Mouse (Mus musculus) testis, adult 2 months (tissue): ENCODE results near the gene Klhl31.

Source experiments
- CTCF ChIP-seq: fragments of 200-500 bp; IDR thresholded peaks from 2 replicates; pipeline ENCODE4 v1.5.1; 2012; ENCODE audit warnings: low read depth, mild to moderate bottlenecking, inconsistent platforms, low read length, moderate library complexity; ENCODE audit not compliant: control insufficient read depth, insufficient read depth, insufficient replicate concordance
- POLR2A ChIP-seq: fragments of 200-500 bp; IDR thresholded peaks from 2 replicates; pipeline ENCODE4 v1.6.1; 2012; ENCODE audit warnings: low read depth, mild to moderate bottlenecking, inconsistent platforms, low read length, moderate library complexity; ENCODE audit not compliant: control insufficient read depth

- no peak for TF ChIP-seq CTCF
- TF ChIP-seq POLR2A = no peak
These were observed 19.6 kb downstream of the Klhl31 start for GRCm38 (mm10) chr9:77655935-77656288.
